Mouse (Mus musculus): ENCODE measurements around the gene Lhfpl3. TPM values are rescaled to one million over a fixed set of nuclear protein-coding genes. Genes with fewer than 3 reads are reported as not detected.

The Lhfpl3 gene
- polyA plus RNA-seq, 1 experiment from 2014 or later: 0.66 TPM

DNA sequence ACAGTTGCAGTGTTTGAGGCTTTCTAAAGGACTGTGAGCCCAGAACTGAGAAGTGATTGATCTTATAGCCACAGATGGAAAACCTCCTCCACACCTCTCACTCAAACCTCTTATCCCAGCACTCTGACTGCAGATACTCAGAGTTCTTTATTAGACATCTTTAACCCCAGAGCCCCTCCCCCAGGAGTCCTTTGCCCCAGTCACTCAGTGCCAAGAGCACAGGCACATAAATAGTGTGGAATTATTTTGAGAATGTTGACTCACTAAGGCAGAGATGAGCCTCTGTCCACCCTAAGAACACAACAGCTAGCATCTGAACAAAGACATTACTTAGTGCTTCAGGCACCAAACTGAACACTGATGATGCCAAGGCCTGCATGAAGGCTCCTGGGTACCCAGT, 268.1 kb downstream of the Lhfpl3 start:
- H3K4me3 ChIP-seq (ENCODE audit: low read depth, low read length): no peak overlapping the region
- H3K27ac ChIP-seq (replicated peaks; ENCODE audit: low read depth, low read length): no peak overlapping the region
- no peaks in the 10 kb centered on the region for H3K36me3 ChIP-seq (replicated peaks; ENCODE audit: control insufficient read depth, insufficient read depth, low read depth, low read length)
- no peaks in the 10 kb centered on the region for H3K4me1 ChIP-seq (ENCODE audit: control insufficient read depth, insufficient read depth, low read length)
- DNase-seq (ENCODE audit: low spot score) (no peak), ATAC-seq (replicated peaks; ENCODE audit: insufficient number of reproducible peaks, low FRiP score, low TSS enrichment, low read depth) (no peak)
- no peaks in the 10 kb centered on the region for H3K27me3 ChIP-seq (ENCODE audit: control insufficient read depth, insufficient read depth, low read length)
- H3K9ac ChIP-seq (replicated peaks; ENCODE audit: low read length): no peak overlapping the region
- H3K4me2 ChIP-seq (ENCODE audit: low read depth, low read length): no peak overlapping the region
- H3K9me3 ChIP-seq (replicated peaks; ENCODE audit: control insufficient read depth, low read length): no peaks in the 10 kb centered on the region

DNA sequence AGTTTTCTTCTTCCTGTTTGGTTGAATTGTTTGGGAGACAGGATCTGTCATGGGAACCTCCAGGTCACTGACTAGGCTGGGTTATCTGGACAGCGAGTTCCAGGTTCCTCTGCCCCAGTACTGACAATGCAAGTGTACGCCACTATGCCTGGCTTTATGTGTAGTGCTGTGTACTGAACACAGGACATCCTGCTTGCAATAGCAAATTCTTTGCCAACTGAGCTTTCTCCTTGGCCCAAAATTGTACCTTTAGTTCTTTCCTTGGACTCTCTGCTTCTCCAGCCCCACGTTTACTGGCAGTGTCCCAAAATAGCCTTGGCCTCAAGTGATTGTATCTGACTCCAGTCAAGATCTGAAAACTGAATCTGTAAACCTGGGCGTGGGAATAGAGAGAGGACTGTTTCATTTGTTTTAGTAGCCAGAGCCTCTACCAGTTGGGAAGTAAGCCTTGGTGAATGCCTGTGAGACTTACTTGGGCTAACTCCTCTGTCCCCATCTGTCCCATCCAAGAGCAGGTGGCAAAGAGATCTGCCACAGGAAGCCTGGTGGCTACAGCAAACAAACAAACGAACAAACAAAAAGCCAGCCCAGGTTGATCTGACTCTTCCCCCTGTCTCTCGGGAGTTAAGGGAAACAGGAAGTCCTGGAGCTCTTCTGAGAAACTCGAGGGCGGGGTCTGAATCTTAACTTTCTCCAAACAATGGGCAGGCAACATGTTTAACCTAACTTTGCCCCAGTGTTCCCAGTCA, 269.9 kb downstream of the Lhfpl3 start:
- 63% methylated on average over 8 of the region's 8 CpGs for WGBS
- DNase-seq (ENCODE audit: low spot score): no peak

DNA sequence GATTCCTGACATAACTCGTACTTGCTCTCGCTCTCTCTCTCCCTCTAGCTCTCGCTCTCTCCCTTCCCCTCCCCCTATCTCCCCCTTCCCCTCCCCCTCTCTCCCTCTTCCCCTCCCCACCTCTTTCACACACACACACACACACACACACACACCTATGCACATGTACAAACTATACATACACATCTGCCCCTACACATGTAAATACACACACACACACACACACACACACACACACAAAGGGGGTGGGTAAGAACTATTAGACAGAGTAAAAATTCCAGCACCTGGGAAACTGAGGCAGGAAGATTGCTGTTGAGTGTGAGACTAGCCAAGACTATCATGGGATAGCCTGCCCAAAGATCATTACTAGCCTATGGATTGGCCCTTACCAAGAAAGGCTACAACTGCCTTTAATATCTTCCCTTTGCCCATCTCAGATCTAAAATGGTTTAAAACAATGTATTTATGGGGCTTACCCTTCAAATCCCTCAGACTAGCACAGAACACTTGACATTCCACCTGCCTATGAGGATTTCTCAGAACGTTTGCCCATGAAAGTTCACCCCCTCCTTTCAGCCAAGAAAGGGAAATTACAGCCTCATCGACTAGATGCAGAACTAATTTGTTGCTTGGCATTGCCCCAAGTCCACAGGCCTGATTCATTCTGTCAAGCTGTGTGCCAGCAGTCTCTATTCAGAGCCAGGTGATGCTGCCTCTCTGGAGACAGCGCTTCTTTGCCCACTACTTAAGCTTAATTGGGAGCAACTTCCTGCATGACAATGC, 289.3 kb downstream of the Lhfpl3 start:
- no peaks in the 10 kb centered on the region for H3K36me3 ChIP-seq (replicated peaks; ENCODE audit: control insufficient read depth, insufficient read depth, low read depth, low read length)
- H3K9ac ChIP-seq (replicated peaks; ENCODE audit: low read length): no peak overlapping the region
- no peak overlapping the region for H3K4me3 ChIP-seq (ENCODE audit: low read depth, low read length)
- no peak for DNase-seq (ENCODE audit: low spot score)
- H3K4me1 ChIP-seq (ENCODE audit: control insufficient read depth, insufficient read depth, low read length): no peaks in the 10 kb centered on the region
- WGBS: 75% methylated on average over 6 of the region's 6 CpGs
- H3K27ac ChIP-seq (replicated peaks; ENCODE audit: low read depth, low read length): no peak overlapping the region
- H3K9me3 ChIP-seq (replicated peaks; ENCODE audit: control insufficient read depth, low read length): no peaks in the 10 kb centered on the region
- H3K4me2 ChIP-seq (ENCODE audit: low read depth, low read length): no peak overlapping the region
- no peaks in the 10 kb centered on the region for H3K27me3 ChIP-seq (ENCODE audit: control insufficient read depth, insufficient read depth, low read length)
- no peak for ATAC-seq (replicated peaks; ENCODE audit: insufficient number of reproducible peaks, low FRiP score, low TSS enrichment, low read depth)

More for the DNA sequence above, 269.9 kb downstream of the Lhfpl3 start:
- no peak overlapping the region for H3K4me2 ChIP-seq (ENCODE audit: low read depth, low read length)
- no peaks in the 10 kb centered on the region for H3K36me3 ChIP-seq (replicated peaks; ENCODE audit: control insufficient read depth, insufficient read depth, low read depth, low read length)
- H3K4me3 ChIP-seq (ENCODE audit: low read depth, low read length): no peak overlapping the region
- no peak overlapping the region for H3K9ac ChIP-seq (replicated peaks; ENCODE audit: low read length)
- H3K27ac ChIP-seq (replicated peaks; ENCODE audit: low read depth, low read length): no peak overlapping the region
- H3K9me3 ChIP-seq (replicated peaks; ENCODE audit: control insufficient read depth, low read length): no peaks in the 10 kb centered on the region
- no peak for ATAC-seq (replicated peaks; ENCODE audit: insufficient number of reproducible peaks, low FRiP score, low TSS enrichment, low read depth)
- H3K27me3 ChIP-seq (ENCODE audit: control insufficient read depth, insufficient read depth, low read length): no peaks in the 10 kb centered on the region
- no peaks in the 10 kb centered on the region for H3K4me1 ChIP-seq (ENCODE audit: control insufficient read depth, insufficient read depth, low read length)

DNA sequence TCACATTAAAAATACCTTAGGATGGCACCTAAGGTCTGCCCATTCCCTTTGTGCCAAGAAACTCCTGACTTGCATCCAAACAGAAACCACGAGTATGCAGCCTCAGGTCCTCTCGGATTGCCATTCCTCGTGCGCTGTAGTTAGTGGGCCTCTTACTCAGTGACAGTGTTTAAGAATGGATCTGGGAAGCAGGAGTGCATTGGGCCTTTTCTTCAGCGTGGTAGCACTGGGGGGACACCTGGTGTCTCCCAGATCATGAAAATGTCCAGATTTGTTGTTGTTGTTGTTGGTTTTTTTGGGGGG, 289.8 kb downstream of the Lhfpl3 start:
- DNase-seq (ENCODE audit: low spot score) (no peak), ATAC-seq (replicated peaks; ENCODE audit: insufficient number of reproducible peaks, low FRiP score, low TSS enrichment, low read depth) (no peak)
- no peak overlapping the region for H3K27ac ChIP-seq (replicated peaks; ENCODE audit: low read depth, low read length)
- 76% methylated on average over 5 of the region's 5 CpGs for WGBS
- H3K4me3 ChIP-seq (ENCODE audit: low read depth, low read length): no peak overlapping the region
- no peaks in the 10 kb centered on the region for H3K36me3 ChIP-seq (replicated peaks; ENCODE audit: control insufficient read depth, insufficient read depth, low read depth, low read length)
- H3K9me3 ChIP-seq (replicated peaks; ENCODE audit: control insufficient read depth, low read length): no peaks in the 10 kb centered on the region
- H3K9ac ChIP-seq (replicated peaks; ENCODE audit: low read length): no peak overlapping the region
- no peaks in the 10 kb centered on the region for H3K27me3 ChIP-seq (ENCODE audit: control insufficient read depth, insufficient read depth, low read length)
- no peaks in the 10 kb centered on the region for H3K4me1 ChIP-seq (ENCODE audit: control insufficient read depth, insufficient read depth, low read length)
- H3K4me2 ChIP-seq (ENCODE audit: low read depth, low read length): no peak overlapping the region

DNA sequence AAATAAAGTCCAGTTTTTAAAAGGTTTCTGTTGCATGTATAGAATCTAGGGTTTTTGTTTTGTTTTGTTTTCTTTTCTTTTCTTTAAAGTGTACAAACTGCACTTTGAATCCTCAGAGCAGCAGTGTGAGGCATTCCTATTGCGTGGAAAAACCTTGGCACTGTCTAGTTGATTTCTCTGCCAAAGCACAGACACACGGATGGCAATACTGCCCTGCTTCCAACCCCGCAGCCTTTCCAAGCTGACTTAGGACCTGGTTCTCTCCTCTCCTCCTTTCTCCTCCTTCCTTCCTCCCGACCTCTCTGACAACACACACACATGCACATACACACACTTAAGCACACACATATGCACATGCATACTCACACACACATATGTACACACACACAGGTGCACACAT, 294.6 kb downstream of the Lhfpl3 start:
- H3K9ac ChIP-seq (replicated peaks; ENCODE audit: low read length): no peak overlapping the region
- no peaks in the 10 kb centered on the region for H3K36me3 ChIP-seq (replicated peaks; ENCODE audit: control insufficient read depth, insufficient read depth, low read depth, low read length)
- ATAC-seq (replicated peaks; ENCODE audit: insufficient number of reproducible peaks, low FRiP score, low TSS enrichment, low read depth): no peak
- no peak overlapping the region for H3K27ac ChIP-seq (replicated peaks; ENCODE audit: low read depth, low read length)
- 85% methylated on average over 4 of the region's 4 CpGs for WGBS
- no peak for DNase-seq (ENCODE audit: low spot score)
- no peaks in the 10 kb centered on the region for H3K27me3 ChIP-seq (ENCODE audit: control insufficient read depth, insufficient read depth, low read length)
- H3K4me1 ChIP-seq (ENCODE audit: control insufficient read depth, insufficient read depth, low read length): no peaks in the 10 kb centered on the region
- H3K4me2 ChIP-seq (ENCODE audit: low read depth, low read length): no peak overlapping the region
- H3K9me3 ChIP-seq (replicated peaks; ENCODE audit: control insufficient read depth, low read length): no peaks in the 10 kb centered on the region
- no peak overlapping the region for H3K4me3 ChIP-seq (ENCODE audit: low read depth, low read length)

DNA sequence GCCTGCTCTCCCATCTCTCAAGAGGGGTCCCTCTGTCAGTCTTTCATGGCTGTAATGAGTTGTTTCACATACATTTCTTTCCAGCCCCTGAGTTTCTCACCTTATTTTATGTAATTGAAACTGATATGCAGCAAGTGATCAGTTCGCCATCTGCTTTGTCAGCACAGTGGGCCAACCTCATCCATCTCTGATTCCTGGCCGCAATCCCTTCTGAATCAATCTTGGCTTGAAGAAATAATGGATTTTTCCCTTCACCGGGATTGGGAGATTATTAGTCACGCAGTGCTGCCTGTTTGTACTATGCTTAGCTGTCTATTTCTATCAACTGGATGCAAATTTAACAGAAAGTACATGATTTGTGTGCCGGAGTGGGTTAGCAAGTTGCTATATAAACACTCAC, 297.0 kb downstream of the Lhfpl3 start:
- H3K4me3 ChIP-seq (ENCODE audit: low read depth, low read length): no peak overlapping the region
- no peak for ATAC-seq (replicated peaks; ENCODE audit: insufficient number of reproducible peaks, low FRiP score, low TSS enrichment, low read depth)
- WGBS: 91% methylated on average over 5 of the region's 5 CpGs
- no peaks in the 10 kb centered on the region for H3K4me1 ChIP-seq (ENCODE audit: control insufficient read depth, insufficient read depth, low read length)
- H3K36me3 ChIP-seq (replicated peaks; ENCODE audit: control insufficient read depth, insufficient read depth, low read depth, low read length): no peaks in the 10 kb centered on the region
- no peaks in the 10 kb centered on the region for H3K9me3 ChIP-seq (replicated peaks; ENCODE audit: control insufficient read depth, low read length)
- H3K27ac ChIP-seq (replicated peaks; ENCODE audit: low read depth, low read length): no peak overlapping the region
- H3K4me2 ChIP-seq (ENCODE audit: low read depth, low read length): no peak overlapping the region
- DNase-seq (ENCODE audit: low spot score): no peak
- no peak overlapping the region for H3K9ac ChIP-seq (replicated peaks; ENCODE audit: low read length)
- no peaks in the 10 kb centered on the region for H3K27me3 ChIP-seq (ENCODE audit: control insufficient read depth, insufficient read depth, low read length)

DNA sequence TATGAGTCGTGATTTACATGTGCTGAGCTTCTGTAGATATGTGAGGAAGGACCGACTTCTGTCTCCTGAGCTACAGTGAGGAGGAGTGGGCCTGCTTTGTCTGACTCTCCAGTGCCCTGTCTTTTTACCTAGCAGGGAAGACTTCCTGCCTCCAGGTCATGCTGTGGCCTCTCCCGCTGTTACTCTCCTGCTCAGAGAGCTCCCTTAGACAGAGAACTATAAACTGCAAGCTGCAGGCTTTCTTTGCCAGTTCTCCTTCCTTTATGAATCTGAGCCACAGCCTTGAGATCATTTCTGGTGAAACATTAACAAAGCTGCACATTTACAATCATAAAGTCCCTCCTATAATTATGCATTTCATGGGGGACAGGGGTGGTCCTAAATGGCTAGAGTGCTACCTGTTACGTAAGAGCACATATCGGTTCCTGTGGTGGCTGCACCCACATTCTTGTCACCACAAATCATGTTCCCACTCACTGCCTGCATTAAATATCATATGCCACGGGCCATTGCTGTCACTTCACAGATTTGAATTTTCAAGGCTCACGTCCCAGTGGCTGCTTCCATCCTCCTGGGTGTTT, 303.3 kb downstream of the Lhfpl3 start:
- Histone ChIP-seq H3K4me2 (ENCODE audit: low read depth, low read length) (no peak overlapping the region), H3K9me3 (replicated peaks; ENCODE audit: control insufficient read depth, low read length) (no peaks in the 10 kb centered on the region), H3K36me3 (replicated peaks; ENCODE audit: control insufficient read depth, insufficient read depth, low read depth, low read length) (no peaks in the 10 kb centered on the region), H3K4me3 (ENCODE audit: low read depth, low read length) (no peak overlapping the region), H3K9ac (replicated peaks; ENCODE audit: low read length) (no peak overlapping the region), H3K27ac (replicated peaks; ENCODE audit: low read depth, low read length) (no peak overlapping the region), H3K4me1 (ENCODE audit: control insufficient read depth, insufficient read depth, low read length) (no peaks in the 10 kb centered on the region), H3K27me3 (ENCODE audit: control insufficient read depth, insufficient read depth, low read length) (no peaks in the 10 kb centered on the region)
- WGBS: 80% methylated on average over 7 of the region's 7 CpGs
- no peak for DNase-seq (ENCODE audit: low spot score)
- ATAC-seq (replicated peaks; ENCODE audit: insufficient number of reproducible peaks, low FRiP score, low TSS enrichment, low read depth): no peak

DNA sequence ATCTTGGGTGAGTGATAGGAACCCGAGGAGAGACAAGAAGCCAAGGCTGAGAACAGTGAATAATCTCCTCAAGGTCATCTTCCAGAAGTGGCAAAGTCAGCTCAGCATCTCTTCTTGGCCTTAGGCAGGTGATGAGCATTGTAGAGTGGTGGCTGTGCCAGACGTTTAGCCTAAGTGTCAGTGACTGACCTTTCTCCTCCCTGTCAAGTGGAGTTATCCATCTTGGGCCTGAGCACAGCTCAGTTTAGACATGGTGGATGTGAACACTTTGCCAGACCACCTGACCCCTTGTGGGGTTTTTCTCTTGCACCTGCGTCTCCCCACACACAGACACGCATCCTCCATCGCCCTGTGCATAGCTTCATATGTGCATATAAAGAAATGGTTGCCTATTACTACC, 305.6 kb downstream of the Lhfpl3 start:
- H3K4me1 ChIP-seq (ENCODE audit: control insufficient read depth, insufficient read depth, low read length): no peaks in the 10 kb centered on the region
- H3K9ac ChIP-seq (replicated peaks; ENCODE audit: low read length): no peak overlapping the region
- no peaks in the 10 kb centered on the region for H3K27me3 ChIP-seq (ENCODE audit: control insufficient read depth, insufficient read depth, low read length)
- no peak overlapping the region for H3K27ac ChIP-seq (replicated peaks; ENCODE audit: low read depth, low read length)
- H3K36me3 ChIP-seq (replicated peaks; ENCODE audit: control insufficient read depth, insufficient read depth, low read depth, low read length): no peaks in the 10 kb centered on the region
- 82% methylated on average over 5 of the region's 5 CpGs for WGBS
- H3K4me2 ChIP-seq (ENCODE audit: low read depth, low read length): no peak overlapping the region
- no peaks in the 10 kb centered on the region for H3K9me3 ChIP-seq (replicated peaks; ENCODE audit: control insufficient read depth, low read length)
- DNase-seq (ENCODE audit: low spot score): no peak
- ATAC-seq (replicated peaks; ENCODE audit: insufficient number of reproducible peaks, low FRiP score, low TSS enrichment, low read depth): no peak
- H3K4me3 ChIP-seq (ENCODE audit: low read depth, low read length): no peak overlapping the region
